Mouse (Mus musculus) heart, postnatal 4 days (tissue): ENCODE results near the gene Pdrg1. TPM values are rescaled to one million over a fixed set of nuclear protein-coding genes. Genes with fewer than 3 reads are reported as not detected.
A peak's percentile ranks its signal among the peaks of the same experiment; 100 is the strongest.

Experiments
- DNase-seq: peaks from one replicate; pipeline ENCODE4 v3.0.0; 2021
- total RNA-seq, 2 experiments: library from RNA; stranded (reverse); gene quantifications; 2 replicates each; pipeline ENCODE4 v1.2.3; 2021

Pdrg1 gene
- 10 to 100 TPM; 52.2 to 54.7 TPM for total RNA-seq

GRCm38 (mm10) chr2:153014758-153015593 lies at the start of gene Pdrg1:
TSS of gene Pdrg1 (minus strand) at chr2:153015427.
- DNase-seq, result peak; percentile 96

GRCm38 (mm10) chr2:153064190-153064970 lies 49.2 kb upstream of the Pdrg1 start:
- no peak for DNase-seq

GRCm38 (mm10) chr2:153063394-153063793 lies 48.2 kb upstream of the Pdrg1 start:
- DNase-seq, result no peak

- DNase-seq, result no peak
Measured at GRCm38 (mm10) chr2:153060216-153060615, 45.0 kb upstream of the Pdrg1 start.

GRCm38 (mm10) chr2:153058365-153058764 lies 43.1 kb upstream of the Pdrg1 start:
- no peak for DNase-seq

GRCm38 (mm10) chr2:153055270-153055920 lies 40.2 kb upstream of the Pdrg1 start:
- no peak for DNase-seq

GRCm38 (mm10) chr2:153053896-153054295 lies 38.7 kb upstream of the Pdrg1 start:
- no peak for DNase-seq

GRCm38 (mm10) chr2:153052700-153053351 lies 37.6 kb upstream of the Pdrg1 start:
- no peak for DNase-seq

- DNase-seq, result no peak
Measured at GRCm38 (mm10) chr2:153051537-153051936, 36.3 kb upstream of the Pdrg1 start.

- DNase-seq, result no peak
Measured at GRCm38 (mm10) chr2:153051095-153051494, 35.9 kb upstream of the Pdrg1 start.

GRCm38 (mm10) chr2:153049997-153050358 lies 34.8 kb upstream of the Pdrg1 start:
- no peak for DNase-seq

- no peak for DNase-seq
Measured at GRCm38 (mm10) chr2:153049288-153049996, 34.2 kb upstream of the Pdrg1 start.

GRCm38 (mm10) chr2:153047828-153048465 lies 32.7 kb upstream of the Pdrg1 start:
- peak; percentile 76 for DNase-seq

- DNase-seq, result no peak
Measured at GRCm38 (mm10) chr2:153045884-153046299, 30.7 kb upstream of the Pdrg1 start.

- DNase-seq, result no peak
Measured at GRCm38 (mm10) chr2:153043886-153044285, 28.7 kb upstream of the Pdrg1 start.

GRCm38 (mm10) chr2:153036690-153037089 lies 21.5 kb upstream of the Pdrg1 start:
- no peak for DNase-seq

GRCm38 (mm10) chr2:153033545-153034230 lies 18.5 kb upstream of the Pdrg1 start:
- no peak for DNase-seq

- DNase-seq, result no peak
Measured at GRCm38 (mm10) chr2:153032973-153033372, 17.7 kb upstream of the Pdrg1 start.

- DNase-seq, result peak; percentile 94
Measured at GRCm38 (mm10) chr2:153032083-153032842, 17.0 kb upstream of the Pdrg1 start.
